Mouse (Mus musculus) A20 (cell line): ENCODE data around the gene Gucy1b2.

Source experiments
- DNase-seq: peaks from one replicate; pipeline ENCODE4 v3.0.0-alpha.2; 2011; ENCODE audit warnings: low read depth, low spot score

Gucy1b2 gene

DNA sequence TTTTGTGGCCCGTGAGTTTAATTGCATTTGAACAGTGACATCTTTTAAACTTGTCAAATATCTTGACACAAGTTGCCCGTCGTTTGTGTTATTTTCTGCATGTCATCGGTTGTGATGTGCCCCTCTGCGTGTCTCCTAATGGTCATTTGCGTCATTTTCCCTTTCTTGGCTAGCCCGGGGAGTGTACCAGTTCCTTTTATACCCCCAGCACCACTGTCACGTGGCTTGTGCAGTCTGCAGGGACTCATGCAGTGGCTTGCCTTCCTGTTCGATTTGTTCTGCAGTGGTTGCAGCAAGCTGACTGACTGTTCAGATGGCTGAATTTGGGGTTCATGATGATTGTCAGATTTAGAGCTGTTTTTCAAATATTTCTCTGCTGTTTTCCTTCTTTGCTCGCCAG is 82.1 kb downstream of the Gucy1b2 start:
- DNase-seq = no peak

DNA sequence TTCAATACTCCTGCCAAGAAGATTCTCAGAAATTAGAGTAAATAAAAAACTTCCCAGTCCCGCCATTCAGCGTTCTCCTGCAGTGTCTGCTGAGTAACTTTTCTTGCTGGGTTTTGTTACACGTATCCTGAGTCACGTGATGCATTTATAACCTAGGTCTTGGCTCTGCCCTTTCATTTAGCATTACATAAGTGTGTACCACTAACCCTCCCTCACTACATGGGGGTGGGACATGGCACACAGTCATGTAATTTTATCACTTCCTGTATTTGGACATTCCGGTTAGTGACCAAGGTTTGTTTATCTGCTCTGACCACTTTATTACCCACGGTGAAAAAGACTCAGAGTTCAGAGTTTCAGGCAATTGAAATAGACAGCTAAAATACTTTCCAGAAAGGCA is 85.3 kb downstream of the Gucy1b2 start:
- no peak for DNase-seq

- no peak for DNase-seq
These were observed 92.3 kb downstream of the Gucy1b2 start for GRCm38 (mm10) chr14:62363774-62364173.

- no peak for DNase-seq
These were observed 94.7 kb downstream of the Gucy1b2 start for GRCm38 (mm10) chr14:62361263-62361980.

DNA sequence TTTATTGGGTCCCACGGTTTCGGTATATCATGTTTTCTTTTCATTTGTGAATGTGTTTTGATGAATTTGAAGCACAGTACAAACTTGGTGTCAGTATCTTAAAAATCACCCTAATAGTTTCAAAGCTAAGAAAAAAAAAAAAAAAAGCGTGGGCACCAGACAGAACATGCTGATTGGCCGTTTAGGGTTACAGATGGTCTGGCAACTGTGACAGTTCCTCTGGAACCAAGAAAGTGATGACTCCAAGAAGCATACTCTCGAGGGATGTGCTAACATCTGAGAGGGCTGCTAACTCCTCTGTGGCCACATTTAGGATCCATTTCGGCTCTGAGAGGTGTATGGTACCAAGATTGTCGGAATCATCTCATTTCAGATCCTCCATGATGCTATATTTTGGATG is 100.9 kb downstream of the Gucy1b2 start:
- no peak for DNase-seq

DNA sequence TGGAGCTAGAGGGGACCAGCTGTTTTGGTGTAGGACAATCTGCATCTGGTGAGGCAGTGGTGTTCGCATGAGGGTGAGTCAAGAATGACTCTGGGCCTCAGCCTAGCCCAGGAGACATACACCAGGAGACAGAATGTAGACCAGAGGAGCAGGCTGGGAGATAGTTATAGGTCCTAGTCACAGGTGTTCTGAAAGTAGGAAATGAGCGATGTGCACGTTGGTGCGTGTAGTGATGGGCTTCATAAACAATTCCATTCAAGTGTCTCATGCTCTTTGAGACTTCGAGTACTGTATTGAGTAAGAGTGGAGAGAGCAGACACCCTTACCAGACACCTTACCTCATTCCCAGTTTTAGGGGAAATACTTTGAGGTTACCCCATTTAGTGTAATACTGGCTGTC is 102.3 kb downstream of the Gucy1b2 start:
- DNase-seq = peak; percentile 28

- DNase-seq = peak; percentile 15
These were observed 102.7 kb downstream of the Gucy1b2 start for GRCm38 (mm10) chr14:62353372-62353771.

- DNase-seq = no peak
These were observed 105.2 kb downstream of the Gucy1b2 start for GRCm38 (mm10) chr14:62350890-62351289.

DNA sequence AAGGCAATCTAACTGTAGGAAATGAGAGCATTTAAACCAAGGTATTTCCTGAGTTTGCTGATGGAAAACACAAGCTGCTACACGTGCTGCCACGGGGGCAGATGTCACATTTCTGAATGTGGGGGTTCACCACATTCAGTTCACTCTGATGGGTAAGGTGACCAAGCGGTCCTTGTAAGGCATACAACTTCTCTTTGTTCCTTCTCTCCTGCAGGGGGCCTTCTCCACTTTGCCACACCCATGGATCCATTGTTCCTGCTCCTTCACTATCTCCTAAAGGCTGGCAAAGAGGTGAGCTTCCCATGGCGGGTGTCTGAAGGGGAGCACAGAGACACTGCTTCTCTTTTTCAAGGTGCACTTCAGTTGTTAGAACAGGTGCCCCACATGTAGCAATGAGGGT is 105.9 kb downstream of the Gucy1b2 start:
- no peak for DNase-seq

GRCm38 (mm10) chr14:62349786-62350185 is 106.3 kb downstream of the Gucy1b2 start:
- no peak for DNase-seq

- DNase-seq = peak; percentile 54
These were observed 109.0 kb downstream of the Gucy1b2 start for GRCm38 (mm10) chr14:62347103-62347502.

GRCm38 (mm10) chr14:62346570-62346969 is 109.5 kb downstream of the Gucy1b2 start:
- no peak for DNase-seq
